Mouse (Mus musculus) left cerebral cortex, postnatal 4 days (tissue): ENCODE results near the gene Acaca. TPM values are rescaled to one million over a fixed set of nuclear protein-coding genes. Genes with fewer than 3 reads are reported as not detected.
"Not testable (repeated sequence)": the region's sequence is repeated elsewhere in the genome, so short reads cannot be mapped to it uniquely, and the experiment has no call there.

ENCODE experiments used
- DNase-seq: peaks from one replicate; pipeline ENCODE4 v3.0.0-alpha.2; 2022
- intact Hi-C: fragments of 180-260 bp; cut with DNase I; formaldehyde crosslinking; loops from one replicate; pipeline ENCODE4 v1.15.1; 2025
- total RNA-seq, 2 experiments: library from RNA; stranded (reverse); gene quantifications; 2 replicates each; pipeline ENCODE4 v1.2.3; 2021

Acaca gene
- total RNA-seq, 2 experiments from 2014 or later = 186 to 187 TPM

DNA sequence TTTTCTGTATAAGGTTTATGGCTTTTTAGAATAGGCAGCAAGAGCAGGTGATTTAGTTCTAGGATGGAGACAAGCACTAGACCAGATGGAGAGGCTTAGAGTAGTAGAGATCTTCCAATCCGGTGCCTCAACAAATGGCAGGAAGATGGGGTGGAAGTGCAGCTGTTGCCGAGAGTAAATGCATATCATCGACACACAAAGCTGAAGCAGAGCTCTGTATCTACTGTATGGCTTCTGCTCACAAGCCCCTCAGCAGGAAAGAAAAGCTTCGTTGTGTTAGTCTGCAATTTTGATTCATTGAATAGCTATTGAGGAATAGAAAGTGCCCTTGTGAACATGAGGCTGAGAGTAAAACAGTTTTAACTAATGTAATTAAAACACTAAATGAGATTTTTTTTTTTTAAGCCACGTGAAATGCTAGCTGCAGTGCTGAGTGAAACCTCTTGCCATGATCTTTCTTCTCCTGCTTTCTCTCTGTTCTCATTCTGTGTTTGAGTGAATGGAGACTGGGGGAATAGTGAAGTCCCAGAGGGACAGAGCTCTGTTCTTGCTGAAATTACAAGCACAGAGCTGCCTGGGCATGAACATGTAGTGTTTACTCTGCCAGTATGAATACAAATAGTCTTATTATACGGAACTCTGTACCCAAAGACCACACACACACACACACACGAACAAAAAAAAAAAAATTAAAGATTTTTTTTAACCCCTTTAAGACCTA is 194.7 kb downstream of the Acaca start:
- intact Hi-C loops = no loop called here
- no peak for DNase-seq

DNA sequence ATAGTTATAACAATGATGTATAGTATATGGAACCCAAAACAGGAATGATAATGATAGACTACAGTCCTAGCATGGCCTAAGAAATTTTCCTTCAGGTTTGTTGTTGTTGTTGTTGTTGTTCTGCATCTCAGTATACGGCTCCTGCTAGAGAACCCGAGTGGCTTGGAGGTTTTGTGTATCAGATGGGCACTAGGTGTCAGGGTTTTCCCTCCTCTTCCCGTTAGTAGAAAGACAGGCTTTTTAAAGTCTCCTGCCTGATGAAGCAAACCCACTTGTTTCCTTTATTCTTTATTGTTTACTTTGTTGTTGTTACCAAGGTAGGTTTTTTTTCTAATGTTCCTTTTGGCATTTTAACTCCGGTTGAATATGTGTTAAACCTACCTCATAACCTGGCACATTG is 197.6 kb downstream of the Acaca start:
- DNase-seq = no peak
- intact Hi-C loops = no loop called here

DNA sequence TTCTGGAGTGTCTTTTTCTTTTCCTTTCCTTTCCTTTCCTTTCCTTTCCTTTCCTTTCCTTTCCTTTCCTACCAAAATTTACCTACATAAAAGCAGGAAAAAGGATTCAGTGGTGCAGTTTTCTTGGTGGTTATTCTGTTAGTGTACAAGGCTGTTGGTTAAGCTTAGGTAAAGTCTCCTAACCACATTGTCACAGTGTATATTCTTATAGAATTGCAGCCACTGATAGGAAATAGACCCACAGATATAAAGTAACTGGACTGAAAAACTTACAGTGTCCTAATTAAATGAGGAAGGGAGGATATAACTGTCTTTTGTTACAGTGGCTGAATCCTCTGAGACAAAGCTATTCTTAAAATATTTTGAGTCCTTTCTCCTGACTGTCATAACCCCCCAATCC is 202.9 kb downstream of the Acaca start:
- DNase-seq = no peak
- intact Hi-C loops = no loop called here

DNA sequence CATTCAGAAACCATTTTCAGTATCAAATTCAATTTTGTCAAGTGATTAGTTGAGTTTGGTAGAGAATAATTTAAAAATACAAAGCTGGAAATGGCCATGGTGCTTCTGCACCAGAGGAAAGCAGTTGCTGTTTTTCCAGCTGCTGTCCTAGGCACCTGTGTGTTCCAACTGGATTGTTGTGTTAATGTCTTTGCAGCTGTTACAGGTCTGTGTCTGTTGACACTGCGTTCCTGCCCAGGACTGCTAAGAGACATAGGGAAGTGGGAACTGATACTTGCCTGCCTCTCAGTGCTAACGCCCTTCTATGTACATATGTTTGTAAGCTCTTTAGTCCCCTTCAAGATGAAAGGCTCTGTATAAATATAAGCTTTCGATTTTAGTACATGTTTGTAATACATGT is 203.4 kb downstream of the Acaca start:
- intact Hi-C loops = no loop called here
- no peak for DNase-seq

GRCm38 (mm10) chr11:84338273-84338672 is 208.8 kb downstream of the Acaca start:
- intact Hi-C loops, DNase-seq: not testable (repeated sequence)

GRCm38 (mm10) chr11:84340630-84341029 is 211.2 kb downstream of the Acaca start:
- intact Hi-C loops = no loop called here
- no peak for DNase-seq

DNA sequence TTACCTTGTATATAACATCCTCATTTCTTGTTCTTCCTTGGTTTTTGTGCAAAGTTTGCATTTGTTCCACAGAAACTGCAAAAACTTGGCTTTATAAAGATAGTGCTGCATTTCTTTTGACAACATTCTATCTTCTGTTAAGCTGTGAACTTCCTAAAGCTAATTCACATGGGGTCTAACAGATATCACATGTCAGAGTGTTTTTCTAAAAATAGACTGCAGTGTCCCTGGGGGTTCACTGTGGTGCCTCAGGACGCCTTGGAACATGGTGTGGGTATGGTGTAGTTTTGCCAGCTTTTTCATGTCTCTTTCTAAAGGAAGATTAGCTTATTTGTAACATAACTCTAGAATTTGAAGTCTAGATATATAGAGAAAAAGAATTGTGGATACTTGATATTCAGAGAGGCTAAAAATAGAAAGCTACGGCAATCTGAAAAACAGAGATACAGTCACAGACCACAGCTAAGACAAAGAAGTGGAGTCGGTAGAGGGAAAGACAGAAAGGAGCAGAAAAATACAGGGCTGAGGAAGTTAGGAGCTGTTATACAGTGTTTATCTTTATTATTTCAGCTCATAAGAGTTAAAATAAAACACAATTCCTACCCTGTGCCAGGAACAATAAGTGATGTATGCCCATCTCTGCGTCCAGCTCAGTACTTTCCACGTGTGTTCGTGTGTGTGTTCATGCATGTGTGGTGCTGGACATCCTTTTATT is 215.2 kb downstream of the Acaca start:
- intact Hi-C loops = no loop called here

GRCm38 (mm10) chr11:84347766-84348165 is 218.3 kb downstream of the Acaca start:
- intact Hi-C loops = no loop called here
- DNase-seq = no peak

More for the DNA sequence above, 215.2 kb downstream of the Acaca start:
- no peak for DNase-seq

DNA sequence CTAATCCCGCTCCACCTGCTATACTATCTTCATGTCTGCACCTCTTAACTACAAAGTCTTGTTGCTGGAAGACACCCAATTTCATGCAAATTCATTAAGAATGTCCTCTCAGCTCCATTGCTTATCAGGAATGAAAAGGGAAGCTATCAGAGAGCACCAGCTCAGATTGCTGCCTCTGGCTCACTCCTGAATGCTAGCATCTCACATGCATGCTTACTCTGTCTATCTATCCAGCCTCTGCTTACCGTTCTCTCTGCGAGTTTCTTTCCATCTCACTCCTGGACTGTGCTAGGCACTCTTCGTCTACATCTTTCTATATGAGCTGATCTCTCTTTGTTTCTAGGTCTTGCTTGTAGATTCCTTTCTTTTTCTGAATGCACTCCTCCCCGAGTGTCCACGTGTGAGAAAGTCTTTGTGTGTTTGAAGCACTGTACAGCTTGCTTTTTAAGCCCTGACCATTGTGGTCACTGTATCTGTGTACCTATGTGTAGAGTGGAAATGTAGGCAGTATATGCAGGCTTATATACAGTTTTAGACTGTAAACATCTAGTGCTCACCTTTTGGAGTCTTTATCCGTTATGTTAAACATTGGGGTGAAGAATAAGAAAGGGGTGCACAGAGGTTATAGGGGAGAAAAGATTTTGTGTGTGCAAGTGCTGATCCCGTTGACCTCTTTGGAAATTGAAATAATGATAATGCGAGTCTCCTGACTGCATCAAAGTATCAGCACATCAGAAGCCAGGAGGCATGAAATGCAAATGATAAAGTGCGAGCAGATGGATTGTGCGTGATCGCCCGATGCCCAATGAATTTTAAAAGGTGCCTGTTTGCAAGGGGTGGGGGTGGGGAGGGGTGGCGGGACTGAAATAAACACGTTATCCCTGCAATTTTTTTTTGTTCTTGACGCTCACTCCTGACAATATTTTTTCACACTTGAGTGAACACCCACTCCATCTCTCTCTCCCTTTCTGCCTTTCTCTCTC is 219.7 kb downstream of the Acaca start:
- DNase-seq = no peak
- intact Hi-C loops = no loop called here

DNA sequence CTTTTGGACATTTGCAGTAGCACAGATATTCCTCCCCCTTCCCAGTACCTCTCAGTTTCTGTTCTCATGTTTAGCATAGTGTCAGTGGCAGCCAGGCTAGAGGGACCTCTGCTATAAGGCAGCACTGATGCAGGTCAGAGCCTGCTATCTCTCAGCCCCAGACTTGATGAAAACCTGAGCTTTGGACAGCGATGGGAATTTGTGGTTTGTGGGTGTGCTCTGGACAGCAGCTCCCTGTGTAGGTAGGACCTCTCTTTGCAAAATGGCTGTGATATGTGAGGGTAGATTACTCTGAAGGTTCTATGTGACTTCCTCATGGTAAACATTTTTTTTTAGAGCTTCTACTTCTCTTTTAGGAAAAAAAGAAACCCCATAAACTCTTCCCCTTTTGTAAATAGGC is 221.7 kb downstream of the Acaca start:
- no peak for DNase-seq
- intact Hi-C loops = no loop called here

GRCm38 (mm10) chr11:84353058-84353726 is 223.7 kb downstream of the Acaca start:
- intact Hi-C loops = no loop called here
- no peak for DNase-seq

- DNase-seq = no peak
- intact Hi-C loops = no loop called here
Measured at GRCm38 (mm10) chr11:84357304-84357703, 227.8 kb downstream of the Acaca start.

DNA sequence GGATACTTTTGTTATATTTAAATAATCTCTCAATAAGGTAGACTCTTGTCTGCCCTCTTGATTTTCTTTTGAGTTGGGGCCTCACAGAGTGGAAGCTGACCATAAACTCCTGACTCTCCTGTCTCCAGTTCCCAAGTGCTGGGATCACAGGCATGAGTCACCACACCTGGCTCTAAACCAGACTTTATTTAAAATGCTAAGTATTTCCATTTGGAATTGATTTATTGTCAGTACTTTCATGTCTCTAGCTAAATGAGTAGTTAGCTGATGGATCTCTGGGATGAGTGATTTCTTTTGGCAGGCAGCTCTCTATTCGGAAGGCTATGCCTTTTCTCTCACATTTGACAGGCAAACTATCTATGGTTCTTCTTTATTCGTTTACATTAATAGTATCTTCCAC is 228.3 kb downstream of the Acaca start:
- DNase-seq = no peak
- intact Hi-C loops = no loop called here

DNA sequence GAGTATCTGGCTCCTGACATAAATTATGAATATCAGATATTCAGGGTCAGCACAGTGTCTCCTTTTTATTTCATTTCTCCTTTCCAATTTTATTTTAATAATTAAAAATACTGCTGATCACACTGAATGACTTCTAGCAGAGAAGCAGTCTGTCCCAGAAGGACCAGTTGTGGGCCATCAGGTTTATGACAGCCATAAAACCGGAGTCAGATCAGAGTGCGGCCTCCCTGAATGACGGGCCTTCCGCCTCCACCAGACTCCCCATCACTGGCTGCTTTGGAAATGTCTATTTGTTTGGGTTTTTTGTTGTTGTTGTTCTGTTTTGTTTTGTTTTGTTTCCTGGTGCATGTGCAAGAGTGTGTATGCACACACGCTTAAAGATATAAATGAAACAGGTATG is 232.1 kb downstream of the Acaca start:
- no peak for DNase-seq
- intact Hi-C loops = no loop called here

DNA sequence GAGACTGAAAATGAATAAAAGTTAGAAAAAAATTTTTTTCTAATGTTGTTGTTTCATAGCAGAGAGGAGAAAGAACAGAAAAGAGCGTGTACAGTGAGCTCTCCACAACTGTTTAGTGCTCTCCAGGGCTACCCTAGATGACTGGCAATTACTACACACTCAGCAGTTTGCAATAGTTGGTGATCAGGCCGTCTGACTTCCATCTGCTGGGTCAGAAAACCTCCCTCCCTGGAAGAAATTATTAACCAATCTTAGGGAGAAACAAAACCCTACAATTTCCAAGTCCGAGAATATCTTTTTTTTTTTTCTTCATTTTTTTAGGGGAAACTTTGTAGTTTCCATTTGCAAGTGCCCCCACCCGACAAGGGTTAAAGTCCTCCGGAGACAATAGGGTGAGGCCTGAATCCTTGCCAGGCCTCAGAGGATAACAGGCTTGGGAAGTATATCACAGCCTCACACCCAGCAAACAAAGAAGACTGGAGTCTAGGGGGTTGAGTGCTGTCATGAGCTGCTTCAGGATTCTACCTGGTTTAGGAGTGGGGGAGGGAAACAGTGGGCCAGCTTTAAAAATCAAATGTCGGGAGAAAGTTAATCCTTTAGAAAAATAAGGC is 233.3 kb downstream of the Acaca start:
- DNase-seq = no peak
- intact Hi-C loops = no loop called here

GRCm38 (mm10) chr11:84365313-84365712 is 235.8 kb downstream of the Acaca start:
- intact Hi-C loops = no loop called here
- no peak for DNase-seq

GRCm38 (mm10) chr11:84368902-84369301 is 239.4 kb downstream of the Acaca start:
- intact Hi-C loops = no loop called here
- DNase-seq = no peak

GRCm38 (mm10) chr11:84373122-84373521 is 243.7 kb downstream of the Acaca start:
- DNase-seq = no peak
- intact Hi-C loops = no loop called here

DNA sequence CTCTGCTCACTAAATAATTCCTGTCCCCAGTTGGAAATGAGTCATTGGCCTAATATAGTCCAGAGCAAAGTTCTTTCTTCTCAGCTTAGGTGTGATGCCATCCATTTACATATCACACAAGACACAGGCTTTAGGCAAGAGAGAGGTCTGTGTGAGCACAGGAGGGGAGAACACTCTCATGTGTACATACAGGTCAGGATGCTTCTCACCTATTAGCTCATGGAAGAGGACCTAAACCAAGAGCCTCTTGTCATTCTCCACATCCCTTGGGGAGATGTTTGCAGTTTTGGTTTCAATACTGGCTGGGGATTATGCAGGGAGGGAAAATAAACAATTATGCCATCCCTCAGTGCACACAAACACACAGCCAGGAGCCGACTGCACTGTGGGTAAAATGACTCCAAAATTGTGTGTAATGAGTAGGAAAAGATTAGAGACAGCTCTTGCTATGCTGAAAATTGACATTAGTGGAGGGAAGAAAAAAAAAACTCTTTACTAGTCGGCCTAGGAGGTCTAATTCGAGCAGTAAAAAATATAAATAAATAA is 246.6 kb downstream of the Acaca start:
- no peak for DNase-seq
- intact Hi-C loops = no loop called here
